Comparison of ENCODE assay signal across 9 mouse cellular contexts in the genomic region with DNA sequence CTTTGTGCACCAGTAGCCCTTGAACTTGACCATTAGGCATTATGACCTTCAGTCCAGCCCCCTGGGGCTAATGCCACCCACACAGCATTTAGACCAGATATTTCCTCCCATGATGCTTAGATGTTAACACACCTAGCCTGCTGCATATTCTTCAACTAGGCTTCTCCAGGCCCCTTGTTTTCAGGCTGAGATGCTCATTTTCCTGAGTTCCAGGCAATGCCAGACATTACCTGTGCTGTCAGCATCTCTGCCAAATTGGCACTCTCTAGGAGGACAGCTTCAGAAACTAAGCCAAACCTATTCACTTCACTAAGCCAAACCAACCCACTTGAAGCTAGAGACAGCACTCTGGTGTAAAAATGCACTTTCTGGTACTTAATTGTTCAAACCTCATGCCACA. TPM values are rescaled to one million over a fixed set of nuclear protein-coding genes. Genes with fewer than 3 reads are reported as not detected.
DNase-seq lines count a peak whose midpoint lies in the region; ATAC-seq and TF ChIP-seq lines count a peak whose summit lies in the region.
"Had no signal": no experiment of that assay in that cellular context is flagged by ENCODE, and none has a peak within 500 bp of the region (broad histone marks: within the 10 kb centered on the region; RNA-seq: fewer than 3 reads in every experiment).

No protein-coding gene starts in this region.

- no peak for TF ChIP-seq CTCF in left cerebral cortex, adult 2 months (IDR thresholded peaks at IDR 0.05)

- H3K4me1 ChIP-seq in embryonic facial prominence, embryonic 15.5 days = peaks cover 31% of the 10 kb centered on the region
- no peaks in the 10 kb centered on the region; the same call in 1 of the 2 replicates for H3K4me1 ChIP-seq in hindbrain, embryonic 11.5 days (replicated peaks; ENCODE audit: control insufficient read depth, insufficient read depth, low read length)
- H3K4me1 ChIP-seq in midbrain, embryonic 16.5 days (ENCODE audit: control insufficient read depth, insufficient read depth, low read length) = peaks cover 33% of the 10 kb centered on the region

- no peak overlapping the region for H3K27ac ChIP-seq in left cerebral cortex, adult 2 months
- no peak overlapping the region for H3K27ac ChIP-seq in embryonic facial prominence, embryonic 15.5 days (replicated peaks)
- no peak overlapping the region for H3K27ac ChIP-seq in hindbrain, embryonic 11.5 days (ENCODE audit: low read depth, low read length)
- H3K27ac ChIP-seq in midbrain, embryonic 16.5 days (ENCODE audit: low read length) = peak overlapping the region; percentile 38; the same call in 1 of the 2 replicates

- intact Hi-C loops in left cerebral cortex, adult 2 months (cut with DNase I) = loop anchor here (10.0 kb wide), 3 partner anchors 208 to 928 kb away; no protein-coding TSS in a partner anchor
- intact Hi-C loops in left cerebral cortex, postnatal 36 days (cut with DNase I) = no loop called here
- intact Hi-C loops in gastrocnemius, postnatal 36 days (cut with DNase I) = no loop called here

- peak overlapping the region; percentile 93 for H3K4me2 ChIP-seq in embryonic facial prominence, embryonic 15.5 days (replicated peaks)
- H3K4me2 ChIP-seq in hindbrain, embryonic 11.5 days (replicated peaks; ENCODE audit: low read depth, low read length) = peak overlapping the region; percentile 3; the same call in 1 of the 2 replicates
- peak overlapping the region; percentile 82 for H3K4me2 ChIP-seq in midbrain, embryonic 16.5 days (ENCODE audit: low read length)

- no peaks in the 10 kb centered on the region for H3K36me3 ChIP-seq in embryonic facial prominence, embryonic 15.5 days
- H3K36me3 ChIP-seq in hindbrain, embryonic 11.5 days (ENCODE audit: control insufficient read depth, insufficient read depth, low read length) = no peaks in the 10 kb centered on the region
- no peaks in the 10 kb centered on the region for H3K36me3 ChIP-seq in midbrain, embryonic 16.5 days (ENCODE audit: control insufficient read depth, insufficient read depth, low read length)

- no peak overlapping the region for H3K9ac ChIP-seq in embryonic facial prominence, embryonic 15.5 days
- H3K9ac ChIP-seq in hindbrain, embryonic 11.5 days (ENCODE audit: low read depth, low read length) = no peak overlapping the region
- peak overlapping the region; percentile 96 for H3K9ac ChIP-seq in midbrain, embryonic 16.5 days (ENCODE audit: low read depth, low read length)

- peaks cover 4% of the 10 kb centered on the region; the same call in 1 of the 2 replicates for H3K27me3 ChIP-seq in embryonic facial prominence, embryonic 15.5 days
- H3K27me3 ChIP-seq in hindbrain, embryonic 11.5 days (ENCODE audit: control insufficient read depth, insufficient read depth, low read length) = peaks cover 2% of the 10 kb centered on the region; the same call in 1 of the 2 replicates
- no peaks in the 10 kb centered on the region for H3K27me3 ChIP-seq in midbrain, embryonic 16.5 days (ENCODE audit: control insufficient read depth, insufficient read depth, low read depth, low read length)

- ATAC-seq in embryonic facial prominence, embryonic 15.5 days (ENCODE audit: insufficient number of reproducible peaks, low FRiP score, low TSS enrichment, low read depth) = no peak
- ATAC-seq in hindbrain, embryonic 11.5 days (ENCODE audit: low FRiP score) = no peak
- no peak for ATAC-seq in midbrain, embryonic 16.5 days
- ATAC-seq in frontal cortex, adult (ENCODE audit: low TSS enrichment) = no peak

- H3K4me3 ChIP-seq in left cerebral cortex, adult 2 months = peak overlapping the region; percentile 79
- peak overlapping the region; percentile 65 for H3K4me3 ChIP-seq in embryonic facial prominence, embryonic 15.5 days (replicated peaks)
- H3K4me3 ChIP-seq in hindbrain, embryonic 11.5 days (ENCODE audit: low read depth, low read length) = peak overlapping the region; percentile 12; the same call in 1 of the 2 replicates
- peak overlapping the region; percentile 81 for H3K4me3 ChIP-seq in midbrain, embryonic 16.5 days (ENCODE audit: low read depth, low read length)

- H3K9me3 ChIP-seq in embryonic facial prominence, embryonic 15.5 days (replicated peaks) = no peaks in the 10 kb centered on the region
- H3K9me3 ChIP-seq in hindbrain, embryonic 11.5 days (ENCODE audit: control insufficient read depth, low read length) = no peaks in the 10 kb centered on the region
- H3K9me3 ChIP-seq in midbrain, embryonic 16.5 days (replicated peaks; ENCODE audit: control insufficient read depth, low read length, poor library complexity, severe bottlenecking) = no peaks in the 10 kb centered on the region

- DNase-seq in left cerebral cortex, adult 2 months (ENCODE audit: extremely low spot score in 1 of 2, low spot score in 2 of 2) = no peak
- no peak for DNase-seq in left cerebral cortex, postnatal 36 days (ENCODE audit: low spot score in 2 of 2)
- DNase-seq in hindbrain, embryonic 11.5 days (ENCODE audit: low spot score) = no peak
- DNase-seq in gastrocnemius, postnatal 36 days = no peak
- DNase-seq in gastrocnemius, adult 18-20 months (ENCODE audit: low spot score) = no peak
- DNase-seq: gastrocnemius, postnatal 14 days had no signal

RNA-seq across cellular contexts. Expression of gene Samd5, which starts 1.7 kb away (rescaled TPM):
- total RNA-seq in left cerebral cortex, adult 2 months (2021) = 10 to 100 TPM in 1 of 2 experiments, 1 to 10 TPM in 1; 9.2 to 11.0 TPM
- 10 to 100 TPM; 11.8 to 11.9 TPM for total RNA-seq in left cerebral cortex, postnatal 36 days (2021)
- 11.2 and 11.3 TPM in 2 replicates for polyA plus RNA-seq in embryonic facial prominence, embryonic 15.5 days (2015; fragmentation: Nextera tagmentation; extraction: Ambion mirVana)
- 4.9 and 7.3 TPM in 2 replicates for polyA plus RNA-seq in hindbrain, embryonic 11.5 days (2014; fragmentation: Nextera tagmentation; extraction: Ambion mirVana)
- polyA plus RNA-seq in midbrain, embryonic 16.5 days (2015; fragmentation: Nextera tagmentation; extraction: Ambion mirVana) = 7.7 and 8.7 TPM in 2 replicates
- total RNA-seq in gastrocnemius, postnatal 36 days (2021) = 1 to 10 TPM; 1.6 to 1.7 TPM
- 1 to 10 TPM; 1.1 to 1.3 TPM for total RNA-seq in gastrocnemius, adult 18-20 months (2021)

Comparison
In these comparisons a context has a peak if more than half of its experiments do, and no peak if none do; other contexts are left out.
1. H3K4me3 ChIP-seq: peak in every context shown above with its lines; median percentile 81 in midbrain, embryonic 16.5 days; 79 in left cerebral cortex, adult 2 months; 65 in embryonic facial prominence, embryonic 15.5 days; 12 in hindbrain, embryonic 11.5 days.
2. H3K4me2 ChIP-seq: peak in every context shown above with its lines; median percentile 93 in embryonic facial prominence, embryonic 15.5 days; 82 in midbrain, embryonic 16.5 days; 3 in hindbrain, embryonic 11.5 days.